Mouse (Mus musculus) ZHBTc4 (cell line): Measurements from ENCODE around the gene Cldn14.
"Not testable (repeated sequence)": the region's sequence is repeated elsewhere in the genome, so short reads cannot be mapped to it uniquely, and the experiment has no call there.

Experiments used
- DNase-seq: peaks from one replicate; pipeline ENCODE4 v3.0.0-alpha.2; 2011; ENCODE audit warnings: low read depth, low spot score

Gene Cldn14

GRCm38 (mm10) chr16:94009356-94009755, 719 bp upstream of the Cldn14 start:
- DNase-seq = no peak

GRCm38 (mm10) chr16:94006706-94007665, 1.7 kb downstream of the Cldn14 start:
- peak; percentile 81 for DNase-seq

- DNase-seq = peak; percentile 85
Measured at GRCm38 (mm10) chr16:94003478-94003877, 5.2 kb downstream of the Cldn14 start.

- peak; percentile 89 for DNase-seq
Measured at GRCm38 (mm10) chr16:94001366-94001765, 7.3 kb downstream of the Cldn14 start.

- peak; percentile 32 for DNase-seq
Measured at GRCm38 (mm10) chr16:93998895-93999294, 9.7 kb downstream of the Cldn14 start.

- no peak for DNase-seq
Measured at GRCm38 (mm10) chr16:93983576-93983975, 25.1 kb downstream of the Cldn14 start.

- peak; percentile 42 for DNase-seq
Measured at GRCm38 (mm10) chr16:93982341-93982740, 26.3 kb downstream of the Cldn14 start.

- DNase-seq = no peak
Measured at GRCm38 (mm10) chr16:93981190-93981841, 27.3 kb downstream of the Cldn14 start.

GRCm38 (mm10) chr16:93980338-93980737, 28.3 kb downstream of the Cldn14 start:
- DNase-seq = not testable (repeated sequence)

GRCm38 (mm10) chr16:93979316-93979715, 29.3 kb downstream of the Cldn14 start:
- peak; percentile 87 for DNase-seq

GRCm38 (mm10) chr16:93977587-93977986, 31.1 kb downstream of the Cldn14 start:
- DNase-seq = peak; percentile 41

GRCm38 (mm10) chr16:93976907-93977306, 31.7 kb downstream of the Cldn14 start:
- peak; percentile 50 for DNase-seq

- DNase-seq = peak; percentile 83
Measured at GRCm38 (mm10) chr16:93975430-93975829, 33.2 kb downstream of the Cldn14 start.

- no peak for DNase-seq
Measured at GRCm38 (mm10) chr16:93974278-93974677, 34.4 kb downstream of the Cldn14 start.

GRCm38 (mm10) chr16:93973554-93973953, 35.1 kb downstream of the Cldn14 start:
- peak; percentile 77 for DNase-seq

- no peak for DNase-seq
Measured at GRCm38 (mm10) chr16:93973123-93973522, 35.5 kb downstream of the Cldn14 start.

GRCm38 (mm10) chr16:93971046-93971445, 37.6 kb downstream of the Cldn14 start:
- DNase-seq = no peak

- no peak for DNase-seq
Measured at GRCm38 (mm10) chr16:93967893-93968292, 40.7 kb downstream of the Cldn14 start.

GRCm38 (mm10) chr16:93962283-93962682, 46.4 kb downstream of the Cldn14 start:
- DNase-seq = no peak

- peak; percentile 44 for DNase-seq
Measured at GRCm38 (mm10) chr16:93961099-93961646, 47.5 kb downstream of the Cldn14 start.

GRCm38 (mm10) chr16:93960495-93960894, 48.1 kb downstream of the Cldn14 start:
- DNase-seq = no peak

- no peak for DNase-seq
Measured at GRCm38 (mm10) chr16:93957402-93957801, 51.2 kb downstream of the Cldn14 start.
